In the genomic region with DNA sequence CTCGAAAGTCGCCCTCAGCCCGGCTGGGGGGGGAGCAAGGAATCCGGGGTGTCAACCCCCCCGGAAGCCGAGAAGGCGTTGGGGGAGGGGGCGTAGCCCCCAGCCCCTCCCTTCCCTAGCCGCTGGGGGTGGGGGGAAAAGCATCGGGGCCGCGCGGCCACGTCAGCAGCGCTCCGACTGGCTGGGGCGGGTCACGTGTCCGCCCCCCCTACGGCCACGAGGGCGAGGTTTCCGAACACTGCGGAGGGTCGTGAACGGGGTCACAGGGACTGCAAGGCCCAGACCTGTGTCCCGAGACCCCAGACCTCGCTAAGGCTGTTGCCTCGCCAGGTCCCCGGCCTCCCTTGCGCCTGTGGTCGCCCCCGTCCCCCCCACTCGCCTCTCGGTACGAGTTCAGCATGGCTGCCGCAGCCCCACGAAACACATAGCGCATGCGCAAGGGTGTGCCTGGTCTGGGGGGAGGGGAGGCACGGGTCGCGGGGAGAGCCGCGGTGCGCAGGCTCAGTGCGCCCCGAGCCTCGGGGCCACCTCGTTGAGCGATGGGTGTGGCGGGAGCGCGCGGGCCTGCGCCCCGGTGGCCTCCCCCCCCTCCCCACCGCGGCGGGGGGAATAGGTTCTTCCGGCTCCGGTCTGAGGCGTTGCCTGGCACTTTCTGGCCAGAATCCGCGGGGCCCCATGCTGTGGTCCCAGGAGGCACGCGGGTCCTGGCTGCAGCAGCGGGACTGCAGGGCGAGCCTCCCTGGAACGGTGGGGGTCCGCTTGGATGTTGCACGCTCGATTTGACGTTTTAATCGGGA, we compare ENCODE assay signal across 8 mouse cellular contexts. TPM values are rescaled to one million over a fixed set of nuclear protein-coding genes. Genes with fewer than 3 reads are reported as not detected.
A peak's percentile ranks its signal among the peaks of the same experiment; 100 is the strongest.
DNase-seq lines count a peak whose midpoint lies in the region; ATAC-seq and TF ChIP-seq lines count a peak whose summit lies in the region.

A gene (minus strand): TSS at position 447 of the 797 bp plus-strand sequence.

- H3K27ac ChIP-seq in forebrain, embryonic 16.5 days (ENCODE audit: low read length) = peak within 1 kb of the TSS; percentile 99
- peak within 1 kb of the TSS; percentile 100 for H3K27ac ChIP-seq in neural tube, embryonic 14.5 days (ENCODE audit: low read depth, low read length)
- peak within 1 kb of the TSS; percentile 94 for H3K27ac ChIP-seq in testis, adult 2 months (ENCODE audit: control insufficient read depth, insufficient read depth, low read depth, low read length)

- peak; percentile 82 for TF ChIP-seq POLR2A in testis, adult 2 months (IDR thresholded peaks at IDR 0.05; ENCODE audit: control insufficient read depth, low read depth, low read length)

- WGBS in forebrain, embryonic 16.5 days = under 1% methylated on average over 71 of the region's 75 CpGs
- WGBS in neural tube, embryonic 14.5 days = under 1% methylated on average over 67 of the region's 75 CpGs

- H3K27me3 ChIP-seq in G1E (ENCODE audit: insufficient read depth, low read length) = no peaks in the 10 kb centered on the region
- no peaks in the 10 kb centered on the region for H3K27me3 ChIP-seq in forebrain, embryonic 16.5 days (replicated peaks; ENCODE audit: control insufficient read depth, insufficient read depth, low read length)
- H3K27me3 ChIP-seq in neural tube, embryonic 14.5 days (ENCODE audit: control insufficient read depth, insufficient read depth, low read length) = no peaks in the 10 kb centered on the region
- no peaks in the 10 kb centered on the region for H3K27me3 ChIP-seq in testis, adult 2 months (ENCODE audit: control insufficient read depth, insufficient read depth, low read length)

- ATAC-seq in G1E (ENCODE audit: extremely low read depth, insufficient number of reproducible peaks, low FRiP score, poor library complexity, severe bottlenecking) = peak; percentile 22; the same call in 1 of the 2 replicates
- peak; percentile 43 for ATAC-seq in forebrain, embryonic 16.5 days
- ATAC-seq in neural tube, embryonic 14.5 days (ENCODE audit: low read depth) = peak; percentile 36

- peak within 1 kb of the TSS; percentile 99 for H3K4me3 ChIP-seq in G1E (ENCODE audit: low read depth, low read length)
- H3K4me3 ChIP-seq in forebrain, embryonic 16.5 days (replicated peaks; ENCODE audit: low read length) = peak within 1 kb of the TSS; percentile 85
- peak within 1 kb of the TSS; percentile 97 for H3K4me3 ChIP-seq in neural tube, embryonic 14.5 days (ENCODE audit: low read depth, low read length)
- peak within 1 kb of the TSS; percentile 90 for H3K4me3 ChIP-seq in testis, adult 2 months (ENCODE audit: control insufficient read depth, low read depth, low read length)

- no peak for TF ChIP-seq CTCF in G1E (IDR thresholded peaks at IDR 0.05; ENCODE audit: low read depth, low read length)
- no peak for TF ChIP-seq CTCF in testis, adult 2 months (IDR thresholded peaks at IDR 0.05; ENCODE audit: control insufficient read depth, insufficient read depth, insufficient replicate concordance, low read depth, low read length)

- peaks cover 58% of the 10 kb centered on the region for H3K36me3 ChIP-seq in G1E (replicated peaks)
- 0 out of 2 replicates have a peak, but pooled peaks cover 2% of the 10 kb centered on the region for H3K36me3 ChIP-seq in forebrain, embryonic 16.5 days (ENCODE audit: control insufficient read depth, insufficient read depth)
- H3K36me3 ChIP-seq in neural tube, embryonic 14.5 days (ENCODE audit: control insufficient read depth, insufficient read depth, low read length) = peaks cover 15% of the 10 kb centered on the region
- peaks cover 3% of the 10 kb centered on the region for H3K36me3 ChIP-seq in testis, adult 2 months (ENCODE audit: control insufficient read depth, insufficient read depth, low read length)

- DNase-seq in G1E (ENCODE audit: low spot score) = peak; percentile 93
- peak; percentile 96 to 99 for DNase-seq in cerebellum, adult 18-20 months
- DNase-seq in heart, postnatal 25 days (ENCODE audit: low spot score) = peak; percentile 96
- peak; percentile 95 to 98 for DNase-seq in layer of hippocampus, adult 18-20 months (ENCODE audit: low spot score in 2 of 2)
- DNase-seq in lung, adult 18-20 months = peak; percentile 97 to 98

- peaks cover 42% of the 10 kb centered on the region for H3K4me1 ChIP-seq in G1E (ENCODE audit: insufficient read depth, low read depth, low read length)
- peaks cover 18% of the 10 kb centered on the region for H3K4me1 ChIP-seq in forebrain, embryonic 16.5 days (replicated peaks; ENCODE audit: control insufficient read depth, insufficient read depth, low read length)
- H3K4me1 ChIP-seq in neural tube, embryonic 14.5 days (ENCODE audit: control insufficient read depth, insufficient read depth, low read length) = peaks cover 14% of the 10 kb centered on the region; the same call in 1 of the 2 replicates
- H3K4me1 ChIP-seq in testis, adult 2 months (ENCODE audit: control insufficient read depth, insufficient read depth, low read length) = peaks cover 20% of the 10 kb centered on the region

- intact Hi-C loops in heart, postnatal 25 days (cut with DNase I) = loop anchor here (10.0 kb wide), 1 partner anchor 462 kb away; a partner anchor contains a TSS

- peak within 1 kb of the TSS; percentile 97 for H3K9ac ChIP-seq in forebrain, embryonic 16.5 days (replicated peaks; ENCODE audit: low read depth, low read length)
- peak within 1 kb of the TSS; percentile 98 for H3K9ac ChIP-seq in neural tube, embryonic 14.5 days (replicated peaks; ENCODE audit: low read depth, low read length)

- H3K9me3 ChIP-seq in G1E (replicated peaks) = no peaks in the 10 kb centered on the region
- no peaks in the 10 kb centered on the region for H3K9me3 ChIP-seq in forebrain, embryonic 16.5 days (ENCODE audit: control insufficient read depth, low read length)
- no peaks in the 10 kb centered on the region for H3K9me3 ChIP-seq in neural tube, embryonic 14.5 days (ENCODE audit: control insufficient read depth, low read length)

- H3K4me2 ChIP-seq in forebrain, embryonic 16.5 days (ENCODE audit: low read length) = peak within 1 kb of the TSS; percentile 92
- H3K4me2 ChIP-seq in neural tube, embryonic 14.5 days (ENCODE audit: low read depth, low read length) = peak within 1 kb of the TSS; percentile 99

RNA-seq across cellular contexts. Expression of the gene that starts here (rescaled TPM):
- total RNA-seq in G1E (2014; fragmentation: Nextera tagmentation) = 336 and 447 TPM in 2 replicates
- 214 and 244 TPM in 2 replicates for total RNA-seq in G1E (2017)
- 198 and 298 TPM in 2 replicates for polyA plus RNA-seq in G1E (2012)
- 130 and 132 TPM in 2 replicates for polyA plus RNA-seq in forebrain, embryonic 16.5 days (2015; fragmentation: Nextera tagmentation; extraction: Ambion mirVana)
- 10 to 100 TPM; 72.9 to 75.8 TPM for total RNA-seq in heart, postnatal 25 days (2021)
- 100 to 1,000 TPM; 184 to 185 TPM for total RNA-seq in layer of hippocampus, adult 18-20 months (2021)
- polyA plus RNA-seq in neural tube, embryonic 14.5 days (2014; fragmentation: Nextera tagmentation; extraction: Ambion mirVana) = 109 and 160 TPM in 2 replicates
- 164 and 178 TPM in 2 replicates for polyA plus RNA-seq in testis, adult 2 months (2012; rRNA removed)

Comparison
In these comparisons a context has a peak if more than half of its experiments do, and no peak if none do; other contexts are left out.
1. Peak in every context shown above with its lines: DNase-seq, ATAC-seq, H3K4me3 ChIP-seq and H3K27ac ChIP-seq.